Mouse (Mus musculus) adrenal gland, postnatal 36 days (tissue): Measurements from ENCODE around the gene Pdss2. TPM values are rescaled to one million over a fixed set of nuclear protein-coding genes. Genes with fewer than 3 reads are reported as not detected.
"Not testable (repeated sequence)": the region's sequence is repeated elsewhere in the genome, so short reads cannot be mapped to it uniquely, and the experiment has no call there.

ENCODE experiments used
- DNase-seq, 2 experiments: peaks; one replicate each; pipeline ENCODE4 v3.0.0; 2021; ENCODE audit warnings: mixed read lengths in 1 of 2
- total RNA-seq, 2 experiments: library from RNA; stranded (reverse); gene quantifications; 2 replicates each; pipeline ENCODE4 v1.2.3; 2021

Gene Pdss2
- total RNA-seq, 2 experiments from 2014 or later, result 17.2 to 19.6 TPM

- DNase-seq, result no peak
Observed at GRCm38 (mm10) chr10:43242215-43242614, 20.9 kb downstream of the Pdss2 start.

GRCm38 (mm10) chr10:43244262-43244806, 23.0 kb downstream of the Pdss2 start:
- DNase-seq, result no peak

DNA sequence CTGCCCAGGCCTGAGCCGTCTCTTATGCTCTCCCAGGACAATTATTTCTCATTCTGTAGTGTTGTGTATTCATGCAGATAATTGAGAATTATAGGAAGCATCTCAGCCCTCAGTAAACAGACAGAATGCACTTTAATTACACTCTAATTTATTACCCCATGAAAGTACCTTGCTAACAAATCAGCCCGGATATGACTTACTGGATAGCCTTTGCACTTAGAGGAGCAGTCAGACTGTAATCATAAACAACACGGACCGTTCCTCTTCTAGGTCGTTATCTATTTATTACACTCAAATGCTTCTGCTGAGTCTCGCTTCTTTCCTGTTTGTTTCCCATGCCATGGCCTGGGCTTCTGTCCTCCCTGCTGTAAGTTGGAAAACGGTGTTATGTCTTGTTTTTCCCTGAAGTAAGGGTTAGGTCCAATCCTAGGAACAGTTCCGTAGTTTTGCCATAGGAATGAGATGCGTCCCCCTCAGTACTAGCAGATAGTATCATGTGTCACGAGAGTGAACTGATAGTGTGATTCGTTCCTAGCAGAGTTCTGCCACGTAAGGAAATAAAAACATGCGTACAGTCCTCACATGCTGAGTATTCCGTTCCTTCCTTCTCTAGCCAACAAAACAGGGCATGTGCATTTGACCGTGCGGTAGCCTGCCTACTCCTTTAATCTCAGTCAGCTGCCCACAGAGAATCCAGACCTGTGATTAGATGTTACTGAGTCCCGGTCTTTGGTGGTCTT, 24.3 kb downstream of the Pdss2 start:
- no peak for DNase-seq

GRCm38 (mm10) chr10:43247994-43248393, 26.7 kb downstream of the Pdss2 start:
- no peak for DNase-seq

- no peak for DNase-seq
Observed at GRCm38 (mm10) chr10:43252324-43252723, 31.0 kb downstream of the Pdss2 start.

GRCm38 (mm10) chr10:43256965-43257364, 35.7 kb downstream of the Pdss2 start:
- not testable (repeated sequence) for DNase-seq

GRCm38 (mm10) chr10:43257500-43257899, 36.2 kb downstream of the Pdss2 start:
- not testable (repeated sequence) for DNase-seq

GRCm38 (mm10) chr10:43271318-43271717, 50.0 kb downstream of the Pdss2 start:
- no peak for DNase-seq

DNA sequence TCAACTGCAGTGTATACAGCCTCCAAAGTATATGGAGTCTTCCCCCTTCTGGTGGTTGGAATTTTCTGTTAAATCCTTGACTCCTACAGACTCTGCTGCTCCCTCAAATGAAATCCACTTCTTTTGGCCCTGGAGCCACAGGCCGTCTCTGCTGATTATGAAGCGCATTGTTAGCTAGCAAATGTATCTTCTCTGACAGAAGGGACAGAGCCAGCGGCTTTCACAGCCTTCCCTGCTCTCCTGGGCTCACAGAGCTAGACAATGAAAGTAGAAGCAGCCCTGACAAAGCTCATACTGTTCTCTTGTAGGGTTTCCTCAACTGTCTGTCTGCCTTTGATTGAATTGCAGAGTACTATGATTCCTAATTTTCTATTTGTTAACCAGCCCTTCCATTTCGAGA, 51.1 kb downstream of the Pdss2 start:
- DNase-seq, result no peak

- no peak for DNase-seq
Observed at GRCm38 (mm10) chr10:43273057-43273456, 51.8 kb downstream of the Pdss2 start.

GRCm38 (mm10) chr10:43275446-43275845, 54.2 kb downstream of the Pdss2 start:
- no peak for DNase-seq

DNA sequence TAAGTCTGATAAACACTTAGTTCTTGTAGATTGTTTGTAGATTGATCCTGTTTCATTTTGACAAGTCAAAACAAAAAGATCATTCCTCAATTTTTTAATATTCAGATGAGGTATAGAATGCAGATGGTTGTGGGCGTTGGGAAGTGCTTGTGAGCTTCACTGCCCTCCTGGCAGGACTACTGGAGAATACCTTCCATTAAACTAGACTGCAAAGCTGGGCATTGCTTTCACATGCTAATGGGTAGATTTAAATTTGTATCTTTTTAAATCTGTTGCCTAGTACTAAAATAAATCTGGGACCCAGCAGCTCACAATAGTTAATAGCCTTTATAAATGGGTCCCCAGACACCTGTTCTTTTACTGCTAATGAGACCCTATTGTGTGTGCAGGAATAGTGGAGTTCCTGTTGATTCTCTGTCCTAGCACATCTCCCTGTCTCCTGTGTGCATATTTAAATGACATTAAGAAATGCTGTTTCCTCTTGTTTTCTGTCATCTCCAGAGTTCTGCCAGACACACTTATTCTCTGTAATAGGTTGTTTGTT, 54.9 kb downstream of the Pdss2 start:
- DNase-seq, result no peak

DNA sequence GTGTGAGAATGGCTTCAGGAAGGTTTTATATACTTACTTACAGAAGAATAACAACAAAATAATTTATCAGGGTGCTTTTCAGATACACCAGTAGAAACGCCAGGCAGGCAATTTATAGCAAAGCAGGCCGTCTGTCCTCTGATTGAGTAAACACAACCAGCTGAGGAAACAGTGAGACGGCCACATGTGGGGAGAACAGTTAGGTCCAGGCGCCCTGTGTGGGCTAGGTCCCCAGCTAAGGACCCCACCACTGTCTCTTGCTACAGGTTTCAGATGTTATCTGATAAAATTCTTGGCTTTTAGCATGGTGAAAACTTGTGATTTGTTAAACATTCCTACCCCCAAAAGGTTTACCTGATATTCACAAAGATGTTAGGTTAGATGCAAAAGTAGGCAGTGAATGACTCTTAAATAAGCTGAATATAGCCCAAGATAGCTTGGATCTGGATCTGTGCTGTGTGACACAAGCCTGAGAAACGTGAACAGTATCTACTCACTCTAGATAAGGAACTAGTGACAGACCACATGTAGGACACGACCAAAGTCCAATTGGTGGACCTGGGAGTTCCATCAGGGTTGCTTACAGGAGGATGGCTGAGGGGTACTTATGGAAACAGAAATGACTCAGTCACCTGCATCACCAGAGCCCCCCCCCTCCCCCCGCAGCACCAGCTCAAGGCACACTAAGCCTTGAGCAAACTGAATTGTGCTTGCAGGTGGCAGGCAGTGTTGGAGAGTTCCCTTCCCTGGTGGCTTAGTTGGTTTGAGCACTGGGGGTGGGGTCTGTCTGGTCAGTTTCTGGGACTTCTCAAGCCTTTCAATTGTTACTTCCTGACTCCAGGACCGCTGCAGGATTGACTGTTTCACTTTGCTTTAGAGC, 56.2 kb downstream of the Pdss2 start:
- no peak for DNase-seq

- DNase-seq, result no peak
Observed at GRCm38 (mm10) chr10:43279637-43280288, 58.5 kb downstream of the Pdss2 start.

- DNase-seq, result no peak
Observed at GRCm38 (mm10) chr10:43285541-43285940, 64.3 kb downstream of the Pdss2 start.

- no peak for DNase-seq
Observed at GRCm38 (mm10) chr10:43290638-43291230, 69.4 kb downstream of the Pdss2 start.

DNA sequence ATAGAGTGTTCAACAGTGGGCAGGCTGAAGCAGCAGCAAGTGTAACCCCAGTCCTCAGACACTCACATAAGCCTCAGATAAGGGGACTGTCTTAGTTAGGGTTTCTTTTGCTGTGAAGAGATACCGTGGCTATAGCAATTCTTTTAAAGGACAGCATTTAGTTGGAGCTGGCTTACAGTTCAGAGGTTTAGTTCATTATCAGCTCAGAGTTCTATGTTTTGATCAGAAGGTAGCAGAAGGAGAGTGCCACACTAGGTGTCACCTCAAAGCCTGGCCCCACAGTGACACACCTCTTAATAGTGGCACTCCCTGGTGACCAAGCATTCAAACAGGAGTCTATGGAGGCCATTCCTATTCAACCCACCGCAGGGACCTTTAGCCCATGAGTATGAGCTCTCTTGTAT, 70.0 kb downstream of the Pdss2 start:
- DNase-seq, result no peak

GRCm38 (mm10) chr10:43292454-43292853, 71.2 kb downstream of the Pdss2 start:
- no peak for DNase-seq

GRCm38 (mm10) chr10:43294331-43294730, 73.0 kb downstream of the Pdss2 start:
- DNase-seq, result no peak

DNA sequence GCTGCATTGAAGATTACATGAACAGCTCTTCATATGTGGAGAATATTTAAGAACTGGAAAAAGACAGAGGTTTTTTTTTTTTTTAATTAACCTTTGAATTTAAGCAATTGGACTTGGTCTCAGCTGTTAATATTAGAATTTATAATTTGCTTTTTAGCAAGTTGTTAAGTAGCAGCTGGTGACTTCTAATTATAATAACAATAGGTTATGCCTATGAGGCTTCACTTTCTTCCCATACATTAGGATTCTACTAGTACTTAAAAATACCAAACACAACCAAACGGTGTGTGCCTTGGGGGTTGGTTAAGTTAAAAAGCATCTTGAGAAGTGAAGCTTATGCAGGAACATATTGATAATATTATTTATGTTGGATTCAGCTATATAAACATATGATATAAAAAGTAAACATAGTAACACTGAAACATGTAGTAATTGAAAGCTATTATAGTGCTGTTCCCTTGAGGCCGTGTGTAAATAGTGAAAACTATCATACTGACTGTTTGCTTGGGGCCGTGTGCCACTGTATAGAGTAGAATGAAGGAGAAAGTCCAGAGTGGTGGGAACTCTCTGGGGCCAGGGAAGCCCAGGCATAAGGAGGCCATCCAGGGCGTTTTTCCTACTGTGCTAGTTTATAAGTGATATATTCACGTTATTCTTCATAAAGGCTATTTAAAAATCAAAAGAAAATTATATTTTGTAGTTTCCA, 87.0 kb downstream of the Pdss2 start:
- DNase-seq, result no peak

DNA sequence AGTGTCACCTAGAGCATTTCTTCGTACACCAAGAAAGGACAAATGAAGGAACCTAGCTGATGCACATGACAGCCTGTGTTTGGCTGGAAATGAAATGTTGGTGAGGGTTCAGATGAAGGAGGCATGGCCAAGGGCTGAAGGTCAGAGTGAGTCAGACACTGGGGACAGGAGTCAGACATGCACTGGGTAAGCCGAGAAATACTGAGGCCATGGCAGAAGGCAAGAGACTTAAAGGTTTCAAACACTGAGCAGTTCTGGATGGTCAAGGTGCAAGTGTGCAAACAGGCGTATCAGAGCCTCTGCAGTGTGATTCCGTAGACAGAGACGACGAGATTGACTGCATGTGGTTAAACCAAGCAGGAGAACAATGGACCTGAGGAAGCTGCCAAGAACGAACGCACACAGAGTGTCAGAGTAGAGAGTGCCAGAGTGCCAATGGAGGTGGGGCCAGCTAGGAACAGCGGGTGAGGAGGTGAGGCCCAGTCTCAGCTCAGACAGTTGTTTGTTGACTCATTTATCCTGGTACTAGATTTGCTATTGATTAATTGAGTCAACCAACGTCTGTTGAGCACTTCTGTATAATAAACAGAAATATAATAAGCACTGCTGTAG, 89.6 kb downstream of the Pdss2 start:
- peak; percentile 60 to 66 for DNase-seq
